Mouse (Mus musculus) liver, embryonic 13.5 days (tissue): Measurements from ENCODE around the gene Spry1. TPM values are rescaled to one million over a fixed set of nuclear protein-coding genes. Genes with fewer than 3 reads are reported as not detected.
A peak's percentile ranks its signal among the peaks of the same experiment; 100 is the strongest.
"Not testable (repeated sequence)": the region's sequence is repeated elsewhere in the genome, so short reads cannot be mapped to it uniquely, and the experiment has no call there.

ENCODE experiments used
- ATAC-seq: fragments of 200-750 bp; cut with Nextera tagmentation; 2 replicates; pipeline ENCODE4 v1.8.0; 2017; ENCODE audit warnings: low read depth, mild to moderate bottlenecking, moderate number of reproducible peaks, moderate library complexity
- DNase-seq: peaks from one replicate; pipeline ENCODE4 v3.0.0; 2022
- H3K27ac ChIP-seq: fragments of 300-500 bp; sonication (generic); 2 replicates; pipeline ENCODE4 v1.5.1; 2015; ENCODE audit warnings: moderate library complexity, mild to moderate bottlenecking, inconsistent platforms
- H3K27me3 ChIP-seq: fragments of 300-500 bp; sonication (generic); 2 replicates; pipeline ENCODE4 v1.6.1; 2015; ENCODE audit warnings: mild to moderate bottlenecking, inconsistent platforms
- H3K36me3 ChIP-seq: fragments of 300-500 bp; sonication (generic); 2 replicates; pipeline ENCODE4 v1.6.1; 2015; ENCODE audit warnings: mild to moderate bottlenecking, inconsistent platforms
- H3K4me1 ChIP-seq: fragments of 300-500 bp; sonication (generic); replicated peaks from 2 replicates; pipeline ENCODE4 v1.6.1; 2015; ENCODE audit warnings: inconsistent platforms
- H3K4me2 ChIP-seq: fragments of 300-500 bp; sonication (generic); 2 replicates; pipeline ENCODE4 v1.6.1; 2015; ENCODE audit warnings: inconsistent platforms, mild to moderate bottlenecking, moderate library complexity
- H3K4me3 ChIP-seq: fragments of 300-500 bp; sonication (generic); replicated peaks from 2 replicates; pipeline ENCODE4 v1.5.1; 2015; ENCODE audit warnings: mild to moderate bottlenecking, inconsistent platforms
- H3K9ac ChIP-seq: fragments of 300-500 bp; sonication (generic); 2 replicates; pipeline ENCODE4 v1.6.1; 2015; ENCODE audit warnings: mild to moderate bottlenecking, inconsistent platforms
- H3K9me3 ChIP-seq: fragments of 300-500 bp; sonication (generic); replicated peaks from 2 replicates; pipeline ENCODE4 v1.6.1; 2016; ENCODE audit warnings: inconsistent platforms
- WGBS: fragments of 180-500 bp; shearing (Covaris S2); methylation state at CpG from one replicate; pipeline ENCODE4 v1.1.7; 2015; ENCODE audit not compliant: insufficient replicate concordance; 5-methylcytosine and 5-hydroxymethylcytosine counted together
- polyA plus RNA-seq: library from polyadenylated mRNA; unstranded; fragments of >200 nt; fragmentation: Nextera tagmentation; extraction: Ambion mirVana; gene quantifications from 2 replicates; pipeline ENCODE4 v1.2.1, GENCODE M21; 2015

Gene Spry1
- 2.0 and 2.4 TPM in 2 replicates for polyA plus RNA-seq

DNA sequence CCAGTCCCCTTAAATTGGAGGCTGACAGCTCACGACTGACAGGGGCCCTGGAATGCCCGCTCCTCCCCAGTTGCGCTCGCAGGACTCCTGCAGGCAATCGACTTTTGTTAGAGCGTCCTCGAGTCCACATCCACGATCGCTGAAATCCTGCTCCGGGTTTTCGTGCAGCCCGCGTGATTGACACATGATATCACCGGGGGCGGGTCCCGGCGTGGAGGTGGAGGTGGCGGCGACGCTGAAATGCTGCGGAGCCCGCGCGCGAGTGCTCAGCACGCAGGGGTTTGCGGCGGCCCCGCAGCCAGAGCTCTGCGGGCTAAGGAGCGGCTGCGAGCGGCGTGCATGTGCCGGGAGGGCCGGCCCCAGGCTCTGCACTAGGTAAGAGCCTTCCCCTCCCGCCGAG, at the start of gene Spry1:
Spry1 (plus strand) TSS at position 258 of the 400 bp plus-strand sequence.
- DNase-seq (peak; percentile 87), ATAC-seq (peak; percentile 78)
- Histone ChIP-seq H3K9ac (peak within 1 kb of the TSS; percentile 77), H3K4me3 (peak within 1 kb of the TSS; percentile 76), H3K4me1 (peaks cover 45% of the 10 kb centered on the region), H3K36me3 (peaks cover 17% of the 10 kb centered on the region), H3K4me2 (peak within 1 kb of the TSS; percentile 98), H3K27me3 (peaks cover 29% of the 10 kb centered on the region), H3K9me3 (no peaks in the 10 kb centered on the region), H3K27ac (peak within 1 kb of the TSS; percentile 76)
- WGBS: under 1% methylated on average over 38 of the region's 38 CpGs

DNA sequence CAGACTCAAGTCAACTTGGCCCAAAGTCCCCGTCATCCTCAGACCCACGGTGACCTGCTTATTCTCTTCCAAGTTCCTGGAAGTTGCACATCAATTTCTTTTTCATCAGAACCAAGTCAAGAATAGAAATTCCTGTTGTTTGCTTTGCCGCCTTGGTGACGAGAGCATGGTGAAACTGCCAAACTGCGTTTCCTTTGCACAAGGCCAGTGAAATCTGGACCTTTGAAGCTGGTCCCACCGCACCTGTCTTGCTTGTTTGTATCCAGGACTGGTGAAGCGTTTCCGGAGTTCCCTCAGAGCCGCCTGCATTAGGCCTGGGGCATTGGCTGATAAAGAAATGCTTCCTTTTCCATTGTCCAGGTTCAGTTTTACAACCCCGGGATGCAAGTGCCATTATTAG, 44.0 kb upstream of the Spry1 start:
- WGBS: 66% methylated on average over 10 of the region's 10 CpGs
- no peak for DNase-seq
- H3K4me2 ChIP-seq: no peak overlapping the region
- H3K27ac ChIP-seq: no peak overlapping the region
- H3K36me3 ChIP-seq: no peaks in the 10 kb centered on the region
- H3K27me3 ChIP-seq: peaks cover 3% of the 10 kb centered on the region; the same call in 1 of the 2 replicates
- H3K4me3 ChIP-seq: no peak overlapping the region
- H3K9me3 ChIP-seq: no peaks in the 10 kb centered on the region
- no peak overlapping the region for H3K9ac ChIP-seq
- peaks cover 17% of the 10 kb centered on the region; the same call in 1 of the 2 replicates for H3K4me1 ChIP-seq
- ATAC-seq: no peak

DNA sequence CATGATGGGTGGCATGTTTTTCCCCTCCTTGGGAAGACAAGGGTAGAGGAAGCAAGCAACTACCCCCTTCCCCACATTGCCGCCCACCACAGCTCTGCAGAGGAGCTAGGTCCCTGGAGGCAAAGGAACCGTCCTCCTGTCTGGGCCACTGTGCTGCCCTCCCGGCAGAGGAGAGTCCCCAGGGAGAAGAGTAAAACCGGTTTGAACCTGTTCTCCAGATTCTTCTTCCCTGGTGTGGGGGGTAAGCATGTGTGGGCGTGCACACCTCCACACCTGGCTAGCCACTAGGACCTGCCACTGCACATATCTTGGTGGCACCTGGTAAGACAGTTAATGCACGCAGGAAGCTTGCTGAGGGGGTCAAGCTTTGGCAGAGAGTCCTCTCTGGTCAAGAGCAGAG, 43.2 kb upstream of the Spry1 start:
- 55% methylated on average over 6 of the region's 6 CpGs for WGBS
- H3K4me2 ChIP-seq: no peak overlapping the region
- H3K27ac ChIP-seq: no peak overlapping the region
- no peaks in the 10 kb centered on the region for H3K9me3 ChIP-seq
- DNase-seq: no peak
- no peak overlapping the region for H3K9ac ChIP-seq
- H3K4me3 ChIP-seq: no peak overlapping the region
- ATAC-seq: no peak
- H3K4me1 ChIP-seq: peaks cover 17% of the 10 kb centered on the region; the same call in 1 of the 2 replicates
- H3K27me3 ChIP-seq: peaks cover 3% of the 10 kb centered on the region; the same call in 1 of the 2 replicates
- no peaks in the 10 kb centered on the region for H3K36me3 ChIP-seq

DNA sequence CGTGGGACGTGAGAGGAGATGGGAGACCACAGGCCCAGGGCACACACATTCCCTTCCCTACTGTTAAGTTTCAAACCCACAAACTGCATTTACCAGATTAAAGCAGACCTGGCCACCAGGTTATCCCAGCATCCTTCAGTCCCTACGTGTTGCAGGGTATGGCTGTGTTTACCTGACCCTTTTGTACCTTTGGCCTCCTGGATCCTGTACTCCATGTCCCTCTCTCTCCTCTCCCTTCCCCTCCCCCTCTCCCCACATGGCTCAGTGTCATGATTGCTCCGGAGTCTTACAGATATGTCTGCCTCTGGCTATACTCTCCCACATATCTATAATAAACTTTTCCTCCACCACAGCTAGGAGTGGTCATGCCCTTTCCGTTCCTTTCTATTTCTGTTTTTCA, 42.5 kb upstream of the Spry1 start:
- no peak overlapping the region for H3K9ac ChIP-seq
- no peak overlapping the region for H3K27ac ChIP-seq
- H3K4me3 ChIP-seq: no peak overlapping the region
- WGBS: 61% methylated on average over 5 of the region's 5 CpGs
- H3K36me3 ChIP-seq: no peaks in the 10 kb centered on the region
- H3K27me3 ChIP-seq: peaks cover 3% of the 10 kb centered on the region; the same call in 1 of the 2 replicates
- ATAC-seq (peak; percentile 64; the same call in 1 of the 2 replicates), DNase-seq (no peak)
- no peak overlapping the region for H3K4me2 ChIP-seq
- H3K9me3 ChIP-seq: no peaks in the 10 kb centered on the region
- peaks cover 17% of the 10 kb centered on the region; the same call in 1 of the 2 replicates for H3K4me1 ChIP-seq

DNA sequence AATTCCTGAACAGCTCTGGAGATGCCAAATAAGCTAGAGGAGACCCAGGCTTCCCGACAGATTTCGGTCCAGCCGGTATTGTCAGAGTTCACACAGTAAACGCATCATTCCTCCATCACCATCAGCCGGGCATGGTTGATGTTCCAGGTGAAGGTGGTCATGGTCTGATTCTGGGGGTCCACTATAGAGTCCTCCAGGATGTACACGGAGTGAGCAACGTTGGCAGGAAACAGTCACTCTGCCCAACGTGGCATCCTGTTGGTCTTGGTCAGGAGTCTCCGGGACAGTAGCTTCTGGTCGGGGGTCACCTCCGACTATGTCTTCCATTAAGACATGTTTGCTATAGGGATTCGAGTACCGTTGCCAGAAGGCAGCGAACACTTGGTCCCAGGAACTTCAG, 40.1 kb upstream of the Spry1 start:
- H3K27me3 ChIP-seq, H3K4me3 ChIP-seq, H3K9ac ChIP-seq, DNase-seq, H3K36me3 ChIP-seq, ATAC-seq, H3K27ac ChIP-seq, H3K9me3 ChIP-seq, H3K4me2 ChIP-seq: not testable (repeated sequence)
- H3K4me1 ChIP-seq: peaks cover 30% of the 10 kb centered on the region
- 80% methylated on average over 14 of the region's 14 CpGs for WGBS

DNA sequence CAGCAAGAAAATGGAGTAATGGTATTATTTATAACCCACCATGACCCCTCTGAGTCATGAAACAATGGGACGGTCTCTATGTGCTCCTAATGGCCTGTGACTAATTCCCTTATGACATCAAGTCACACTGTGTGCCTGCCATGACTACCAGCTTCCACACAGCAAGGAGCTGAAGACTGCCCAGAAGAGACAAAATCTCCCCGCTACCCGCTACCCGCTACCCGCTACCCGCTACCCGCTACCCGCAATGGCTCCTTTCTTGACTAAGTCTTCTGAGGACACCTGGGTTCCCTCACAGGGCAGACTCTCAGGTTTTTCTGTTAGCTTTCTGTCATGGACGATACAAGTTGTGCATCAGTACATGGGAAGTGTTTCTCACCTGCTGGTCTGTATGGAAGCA, 37.4 kb upstream of the Spry1 start:
- 93% methylated on average over 9 of the region's 9 CpGs for WGBS
- no peak for ATAC-seq
- H3K9ac ChIP-seq: no peak overlapping the region
- 0 out of 2 replicates have a peak, but pooled peaks cover 4% of the 10 kb centered on the region for H3K27me3 ChIP-seq
- no peak overlapping the region for H3K27ac ChIP-seq
- H3K4me3 ChIP-seq: no peak overlapping the region
- no peaks in the 10 kb centered on the region for H3K36me3 ChIP-seq
- H3K4me1 ChIP-seq: peaks cover 13% of the 10 kb centered on the region
- H3K4me2 ChIP-seq: no peak overlapping the region
- H3K9me3 ChIP-seq: no peaks in the 10 kb centered on the region
- DNase-seq: no peak

DNA sequence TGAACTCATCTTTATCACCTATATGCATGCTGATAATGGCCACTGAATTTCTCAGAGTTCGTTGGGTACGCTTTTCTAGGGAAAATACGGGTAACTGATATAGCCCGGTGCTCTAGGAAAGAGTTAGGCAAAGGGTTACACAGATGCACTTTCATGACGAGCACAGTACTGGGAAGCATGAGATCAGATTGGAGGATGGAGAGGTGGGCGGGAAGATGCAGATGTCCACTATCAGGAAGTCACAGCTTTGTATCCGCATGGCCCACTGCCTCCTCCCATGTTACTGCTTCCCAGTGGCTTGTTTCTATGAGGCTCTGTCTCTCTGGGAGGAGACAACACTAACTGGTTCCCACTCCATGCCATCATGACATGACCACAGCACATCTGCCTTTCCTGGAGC, 36.9 kb upstream of the Spry1 start:
- ATAC-seq (peak; percentile 75), DNase-seq (no peak)
- H3K27me3 ChIP-seq: 0 out of 2 replicates have a peak, but pooled peaks cover 4% of the 10 kb centered on the region
- peak overlapping the region; percentile 1; the same call in 1 of the 2 replicates for H3K9ac ChIP-seq
- no peak overlapping the region for H3K27ac ChIP-seq
- WGBS: 55% methylated on average over 7 of the region's 7 CpGs
- no peak overlapping the region for H3K4me3 ChIP-seq
- H3K4me1 ChIP-seq: peaks cover 12% of the 10 kb centered on the region
- no peaks in the 10 kb centered on the region for H3K36me3 ChIP-seq
- H3K4me2 ChIP-seq: no peak overlapping the region
- no peaks in the 10 kb centered on the region for H3K9me3 ChIP-seq

DNA sequence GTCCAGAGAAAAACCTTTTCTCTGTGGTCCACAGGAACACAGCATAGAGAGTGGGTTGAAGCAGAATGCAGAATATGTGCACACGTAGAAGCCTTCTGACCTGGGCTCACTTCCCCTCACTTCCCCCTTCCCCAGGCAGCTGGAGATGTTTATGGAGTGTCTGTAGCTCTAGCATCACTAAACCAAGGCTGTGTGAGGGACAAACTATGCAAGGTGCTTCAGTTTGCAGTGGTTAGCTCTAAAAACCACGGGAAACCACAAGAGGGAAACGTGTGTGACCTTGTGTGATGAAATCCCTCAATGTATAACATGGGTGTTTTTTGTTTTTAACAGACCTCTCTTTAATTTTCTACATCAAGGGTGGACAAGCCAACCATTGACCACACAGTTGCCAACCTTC, 36.2 kb upstream of the Spry1 start:
- Histone ChIP-seq H3K36me3 (no peaks in the 10 kb centered on the region), H3K4me3 (no peak overlapping the region), H3K9me3 (no peaks in the 10 kb centered on the region), H3K9ac (no peak overlapping the region), H3K4me2 (no peak overlapping the region), H3K4me1 (peaks cover 12% of the 10 kb centered on the region), H3K27ac (no peak overlapping the region), H3K27me3 (0 out of 2 replicates have a peak, but pooled peaks cover 4% of the 10 kb centered on the region)
- no peak for DNase-seq
- 28% methylated on average over 3 of the region's 3 CpGs for WGBS
- no peak for ATAC-seq

DNA sequence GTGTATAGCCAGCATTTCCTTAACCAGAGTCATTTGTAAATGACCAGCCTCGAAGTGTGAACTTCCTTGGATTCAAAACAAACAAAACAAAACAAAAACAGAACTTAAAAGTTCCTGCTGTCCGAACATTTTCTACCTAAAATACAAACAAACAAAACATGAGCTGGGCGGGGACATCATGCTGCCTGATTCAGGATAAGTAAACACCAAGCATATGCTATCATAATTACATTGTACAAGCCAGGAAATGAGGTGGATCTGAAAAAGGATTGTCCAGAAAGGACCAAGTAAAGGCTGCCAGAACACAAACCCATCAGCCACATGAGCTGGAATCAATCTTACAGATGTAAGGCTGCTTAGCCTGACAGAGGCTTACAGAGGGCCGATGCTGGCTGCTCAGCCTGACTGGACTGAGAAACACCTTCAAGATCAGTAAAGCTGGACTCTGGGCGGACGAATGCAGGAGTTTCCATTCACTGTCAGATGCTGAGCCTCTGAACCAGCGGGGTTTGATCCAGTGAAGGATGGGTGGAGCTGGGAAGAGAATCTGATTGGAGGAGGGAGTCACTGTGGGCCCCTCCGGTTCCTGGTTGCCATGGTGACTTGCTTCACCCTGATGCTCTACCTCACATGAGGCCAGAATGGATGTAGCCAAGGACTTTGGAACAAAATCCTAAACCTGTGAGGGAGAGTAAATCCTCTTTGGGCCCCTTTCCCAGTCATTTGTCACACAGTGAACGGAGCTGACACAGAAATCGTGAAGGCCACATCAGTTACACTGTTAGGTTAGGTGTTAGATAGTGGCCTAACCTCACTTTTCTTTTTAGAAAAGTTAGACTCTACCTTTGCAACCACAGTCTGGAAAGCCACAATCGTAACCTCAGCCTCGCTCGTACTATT, 34.5 kb upstream of the Spry1 start:
- Histone ChIP-seq H3K36me3 (no peaks in the 10 kb centered on the region), H3K4me3 (no peak overlapping the region), H3K9me3 (no peaks in the 10 kb centered on the region), H3K9ac (no peak overlapping the region), H3K4me1 (peaks cover 12% of the 10 kb centered on the region), H3K4me2 (no peak overlapping the region), H3K27ac (no peak overlapping the region), H3K27me3 (0 out of 2 replicates have a peak, but pooled peaks cover 4% of the 10 kb centered on the region)
- ATAC-seq (no peak), DNase-seq (no peak)
- WGBS: 58% methylated on average over 13 of the region's 13 CpGs

DNA sequence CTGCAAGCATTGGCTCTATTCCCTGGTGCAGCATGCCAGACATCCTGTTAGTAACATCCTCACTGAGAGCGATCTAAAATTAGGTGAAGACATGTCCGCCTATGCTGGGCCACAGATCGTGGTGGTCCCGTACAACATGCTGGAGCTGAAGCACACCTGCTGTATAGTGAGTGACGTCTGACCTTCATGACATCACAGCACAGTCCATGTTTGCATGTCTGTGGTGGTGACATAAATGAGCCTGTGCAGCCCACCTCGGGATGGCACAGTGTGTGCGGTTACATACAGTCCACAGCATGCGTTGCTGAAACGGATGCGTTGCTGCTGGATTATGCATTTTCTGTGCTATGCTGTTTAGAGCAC, 33.9 kb upstream of the Spry1 start:
- peaks cover 12% of the 10 kb centered on the region for H3K4me1 ChIP-seq
- ATAC-seq (no peak; the same call in 1 of the 2 replicates), DNase-seq (no peak)
- H3K4me3 ChIP-seq: no peak overlapping the region
- no peak overlapping the region for H3K4me2 ChIP-seq
- WGBS: 72% methylated on average over 10 of the region's 10 CpGs
- no peak overlapping the region for H3K27ac ChIP-seq
- H3K9me3 ChIP-seq: no peaks in the 10 kb centered on the region
- H3K36me3 ChIP-seq: no peaks in the 10 kb centered on the region
- H3K27me3 ChIP-seq: 0 out of 2 replicates have a peak, but pooled peaks cover 4% of the 10 kb centered on the region
- no peak overlapping the region for H3K9ac ChIP-seq

DNA sequence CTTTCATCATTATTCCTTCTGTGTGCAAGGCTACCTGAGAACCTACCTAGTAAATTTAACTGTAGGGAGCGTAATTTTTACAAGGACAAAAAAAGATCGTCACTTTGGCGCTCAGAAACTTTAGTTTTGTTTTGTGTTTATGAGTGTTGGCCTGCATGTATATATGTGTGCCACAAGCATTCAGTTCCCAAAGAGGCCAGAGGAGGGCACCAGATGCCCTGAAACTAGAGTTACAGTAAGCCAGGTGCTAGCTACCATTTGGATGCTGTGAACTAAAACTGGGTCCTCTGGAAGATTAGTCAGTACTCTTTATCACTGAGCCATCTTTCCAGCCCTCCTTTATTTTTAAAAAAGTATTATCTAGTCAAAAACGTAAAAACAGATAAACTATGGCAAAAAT, 30.8 kb upstream of the Spry1 start:
- 75% methylated on average over 4 of the region's 4 CpGs for WGBS

More for the DNA sequence above, 30.8 kb upstream of the Spry1 start:
- DNase-seq (no peak), ATAC-seq (no peak)
- H3K9ac ChIP-seq: no peak overlapping the region
- 0 out of 2 replicates have a peak, but pooled peaks cover 4% of the 10 kb centered on the region for H3K27me3 ChIP-seq
- H3K4me1 ChIP-seq: peaks cover 4% of the 10 kb centered on the region; the same call in 1 of the 2 replicates
- no peak overlapping the region for H3K27ac ChIP-seq
- H3K36me3 ChIP-seq: no peaks in the 10 kb centered on the region
- H3K9me3 ChIP-seq: no peaks in the 10 kb centered on the region
- H3K4me3 ChIP-seq: no peak overlapping the region
- H3K4me2 ChIP-seq: no peak overlapping the region
